Mouse (Mus musculus): ENCODE measurements at regions not wholly inside any gene's neighbourhood (a gene's known extent, or its start where the extent isn't known, plus 50 kb on each side); places are given as distances from the start of the nearest gene placed in this dataset.

- 64% methylated on average over 11 of the region's 11 CpGs for WGBS
- H3K9me3 ChIP-seq, result no peaks in the 10 kb centered on the region
- no peak overlapping the region for H3K9ac ChIP-seq
- H3K27ac ChIP-seq, result no peak overlapping the region
- H3K4me3 ChIP-seq, result no peak overlapping the region
- 0 out of 2 replicates have a peak, but pooled peaks cover 5% of the 10 kb centered on the region for H3K27me3 ChIP-seq
- H3K4me2 ChIP-seq (replicated peaks), result no peak overlapping the region
- H3K4me1 ChIP-seq, result peaks cover 11% of the 10 kb centered on the region
- H3K36me3 ChIP-seq, result no peaks in the 10 kb centered on the region
- ATAC-seq (ENCODE audit: insufficient number of reproducible peaks, insufficient read depth, low FRiP score, low TSS enrichment), result no peak
Observed at GRCm38 (mm10) chr13:44212936-44213335, 428.4 kb downstream of the Cd83 start.

- H3K4me3 ChIP-seq, result no peak overlapping the region
- no peaks in the 10 kb centered on the region for H3K36me3 ChIP-seq
- no peak overlapping the region for H3K4me2 ChIP-seq (replicated peaks)
- no peak overlapping the region for H3K27ac ChIP-seq
- H3K9me3 ChIP-seq, result no peaks in the 10 kb centered on the region
- WGBS, result 33% methylated on average over 8 of the region's 8 CpGs
- H3K9ac ChIP-seq, result no peak overlapping the region
- no peaks in the 10 kb centered on the region for H3K27me3 ChIP-seq
- ATAC-seq (ENCODE audit: insufficient number of reproducible peaks, insufficient read depth, low FRiP score, low TSS enrichment), result no peak
- peaks cover 5% of the 10 kb centered on the region for H3K4me1 ChIP-seq
Observed at GRCm38 (mm10) chr13:44218266-44218665, 433.7 kb downstream of the Cd83 start.

GRCm38 (mm10) chr13:44221721-44222120 is 437.1 kb downstream of the Cd83 start:
- ATAC-seq (ENCODE audit: insufficient number of reproducible peaks, insufficient read depth, low FRiP score, low TSS enrichment), result no peak
- Histone ChIP-seq H3K27me3 (no peaks in the 10 kb centered on the region), H3K4me1 (peaks cover 5% of the 10 kb centered on the region), H3K36me3 (no peaks in the 10 kb centered on the region), H3K4me3 (no peak overlapping the region), H3K9ac (no peak overlapping the region), H3K9me3 (0 out of 2 replicates have a peak, but pooled peaks cover 7% of the 10 kb centered on the region), H3K27ac (no peak overlapping the region), H3K4me2 (replicated peaks) (no peak overlapping the region)
- WGBS, result 33% methylated on average over 5 of the region's 5 CpGs

GRCm38 (mm10) chr13:44222335-44222734 is 437.8 kb downstream of the Cd83 start:
- H3K9ac ChIP-seq, result no peak overlapping the region
- no peak for ATAC-seq (ENCODE audit: insufficient number of reproducible peaks, insufficient read depth, low FRiP score, low TSS enrichment)
- peaks cover 5% of the 10 kb centered on the region for H3K4me1 ChIP-seq
- H3K4me3 ChIP-seq, result no peak overlapping the region
- no peaks in the 10 kb centered on the region for H3K36me3 ChIP-seq
- H3K9me3 ChIP-seq, result 0 out of 2 replicates have a peak, but pooled peaks cover 7% of the 10 kb centered on the region
- no peaks in the 10 kb centered on the region for H3K27me3 ChIP-seq
- H3K4me2 ChIP-seq (replicated peaks), result no peak overlapping the region
- H3K27ac ChIP-seq, result no peak overlapping the region

- Histone ChIP-seq H3K9me3 (0 out of 2 replicates have a peak, but pooled peaks cover 7% of the 10 kb centered on the region), H3K36me3 (no peaks in the 10 kb centered on the region), H3K4me2 (replicated peaks) (no peak overlapping the region), H3K9ac (no peak overlapping the region), H3K4me3 (no peak overlapping the region), H3K4me1 (peaks cover 29% of the 10 kb centered on the region), H3K27ac (no peak overlapping the region), H3K27me3 (no peaks in the 10 kb centered on the region; the same call in 1 of the 2 replicates)
- ATAC-seq (ENCODE audit: insufficient number of reproducible peaks, insufficient read depth, low FRiP score, low TSS enrichment), result no peak
- 75% methylated on average over 14 of the region's 14 CpGs for WGBS
Observed at GRCm38 (mm10) chr13:44227706-44228459, 443.3 kb downstream of the Cd83 start.

- H3K4me3 ChIP-seq, result no peak overlapping the region
- no peaks in the 10 kb centered on the region; the same call in 1 of the 2 replicates for H3K27me3 ChIP-seq
- no peak overlapping the region for H3K27ac ChIP-seq
- H3K4me2 ChIP-seq (replicated peaks), result peak overlapping the region; percentile 10; the same call in 1 of the 2 replicates
- H3K9me3 ChIP-seq, result 0 out of 2 replicates have a peak, but pooled peaks cover 7% of the 10 kb centered on the region
- 10% methylated on average over 16 of the region's 16 CpGs for WGBS
- no peaks in the 10 kb centered on the region for H3K36me3 ChIP-seq
- H3K4me1 ChIP-seq, result peaks cover 33% of the 10 kb centered on the region
- no peak overlapping the region for H3K9ac ChIP-seq
- ATAC-seq (ENCODE audit: insufficient number of reproducible peaks, insufficient read depth, low FRiP score, low TSS enrichment), result no peak
Observed at GRCm38 (mm10) chr13:44228540-44229135, 444.1 kb downstream of the Cd83 start.

- H3K36me3 ChIP-seq, result no peaks in the 10 kb centered on the region
- H3K27me3 ChIP-seq, result no peaks in the 10 kb centered on the region; the same call in 1 of the 2 replicates
- 0 out of 2 replicates have a peak, but pooled peaks cover 7% of the 10 kb centered on the region for H3K9me3 ChIP-seq
- ATAC-seq (ENCODE audit: insufficient number of reproducible peaks, insufficient read depth, low FRiP score, low TSS enrichment), result no peak
- no peak overlapping the region for H3K9ac ChIP-seq
- no peak overlapping the region for H3K4me3 ChIP-seq
- no peak overlapping the region for H3K4me2 ChIP-seq (replicated peaks)
- H3K4me1 ChIP-seq, result peaks cover 33% of the 10 kb centered on the region
- 9% methylated on average over 7 of the region's 7 CpGs for WGBS
- no peak overlapping the region for H3K27ac ChIP-seq
Observed at GRCm38 (mm10) chr13:44229136-44229611, 444.6 kb downstream of the Cd83 start.

- H3K4me3 ChIP-seq, result no peak overlapping the region
- 0 out of 2 replicates have a peak overlapping the region, but pooled peaks have one; percentile 4 for H3K9ac ChIP-seq
- no peaks in the 10 kb centered on the region; the same call in 1 of the 2 replicates for H3K27me3 ChIP-seq
- no peak overlapping the region for H3K4me2 ChIP-seq (replicated peaks)
- WGBS, result 34% methylated on average over 4 of the region's 4 CpGs
- no peaks in the 10 kb centered on the region for H3K9me3 ChIP-seq
- H3K4me1 ChIP-seq, result peaks cover 33% of the 10 kb centered on the region
- no peaks in the 10 kb centered on the region for H3K36me3 ChIP-seq
- no peak for ATAC-seq (ENCODE audit: insufficient number of reproducible peaks, insufficient read depth, low FRiP score, low TSS enrichment)
- H3K27ac ChIP-seq, result no peak overlapping the region
Observed at GRCm38 (mm10) chr13:44231403-44231802, 446.8 kb downstream of the Cd83 start.

GRCm38 (mm10) chr13:44231868-44232715 is 447.5 kb downstream of the Cd83 start:
- no peak overlapping the region for H3K9ac ChIP-seq
- ATAC-seq (ENCODE audit: insufficient number of reproducible peaks, insufficient read depth, low FRiP score, low TSS enrichment), result no peak
- H3K4me2 ChIP-seq (replicated peaks), result no peak overlapping the region
- no peak overlapping the region for H3K27ac ChIP-seq
- H3K4me3 ChIP-seq, result no peak overlapping the region
- no peaks in the 10 kb centered on the region for H3K9me3 ChIP-seq
- no peaks in the 10 kb centered on the region; the same call in 1 of the 2 replicates for H3K27me3 ChIP-seq
- H3K36me3 ChIP-seq, result no peaks in the 10 kb centered on the region
- H3K4me1 ChIP-seq, result peaks cover 33% of the 10 kb centered on the region
- WGBS, result 27% methylated on average over 18 of the region's 18 CpGs

- H3K27ac ChIP-seq, result no peak overlapping the region
- H3K4me3 ChIP-seq, result no peak overlapping the region
- H3K36me3 ChIP-seq, result no peaks in the 10 kb centered on the region
- no peak overlapping the region for H3K9ac ChIP-seq
- 64% methylated on average over 6 of the region's 6 CpGs for WGBS
- H3K4me2 ChIP-seq (replicated peaks), result no peak overlapping the region
- no peaks in the 10 kb centered on the region for H3K9me3 ChIP-seq
- ATAC-seq (ENCODE audit: insufficient number of reproducible peaks, insufficient read depth, low FRiP score, low TSS enrichment), result 0 out of 2 replicates have a peak, but pooled peaks have one; percentile 39
- no peaks in the 10 kb centered on the region; the same call in 1 of the 2 replicates for H3K27me3 ChIP-seq
- H3K4me1 ChIP-seq, result peaks cover 33% of the 10 kb centered on the region
Observed at GRCm38 (mm10) chr13:44232716-44233051, 448.1 kb downstream of the Cd83 start.

GRCm38 (mm10) chr13:44234241-44234640 is 449.7 kb downstream of the Cd83 start:
- WGBS, result 87% methylated on average over 6 of the region's 6 CpGs
- peaks cover 30% of the 10 kb centered on the region for H3K4me1 ChIP-seq
- ATAC-seq (ENCODE audit: insufficient number of reproducible peaks, insufficient read depth, low FRiP score, low TSS enrichment), result no peak

More at GRCm38 (mm10) chr13:44234241-44234640, 449.7 kb downstream of the Cd83 start:
- no peaks in the 10 kb centered on the region; the same call in 1 of the 2 replicates for H3K27me3 ChIP-seq
- H3K9me3 ChIP-seq, result no peaks in the 10 kb centered on the region
- H3K9ac ChIP-seq, result no peak overlapping the region
- no peak overlapping the region for H3K4me3 ChIP-seq
- H3K36me3 ChIP-seq, result no peaks in the 10 kb centered on the region
- H3K27ac ChIP-seq, result no peak overlapping the region
- no peak overlapping the region for H3K4me2 ChIP-seq (replicated peaks)

Measured in embryonic facial prominence, embryonic 12.5 days (tissue).